Mouse (Mus musculus): ENCODE measurements around the gene Cited2.
A peak's percentile ranks its signal among the peaks of the same experiment; 100 is the strongest.

Gene Cited2

DNA sequence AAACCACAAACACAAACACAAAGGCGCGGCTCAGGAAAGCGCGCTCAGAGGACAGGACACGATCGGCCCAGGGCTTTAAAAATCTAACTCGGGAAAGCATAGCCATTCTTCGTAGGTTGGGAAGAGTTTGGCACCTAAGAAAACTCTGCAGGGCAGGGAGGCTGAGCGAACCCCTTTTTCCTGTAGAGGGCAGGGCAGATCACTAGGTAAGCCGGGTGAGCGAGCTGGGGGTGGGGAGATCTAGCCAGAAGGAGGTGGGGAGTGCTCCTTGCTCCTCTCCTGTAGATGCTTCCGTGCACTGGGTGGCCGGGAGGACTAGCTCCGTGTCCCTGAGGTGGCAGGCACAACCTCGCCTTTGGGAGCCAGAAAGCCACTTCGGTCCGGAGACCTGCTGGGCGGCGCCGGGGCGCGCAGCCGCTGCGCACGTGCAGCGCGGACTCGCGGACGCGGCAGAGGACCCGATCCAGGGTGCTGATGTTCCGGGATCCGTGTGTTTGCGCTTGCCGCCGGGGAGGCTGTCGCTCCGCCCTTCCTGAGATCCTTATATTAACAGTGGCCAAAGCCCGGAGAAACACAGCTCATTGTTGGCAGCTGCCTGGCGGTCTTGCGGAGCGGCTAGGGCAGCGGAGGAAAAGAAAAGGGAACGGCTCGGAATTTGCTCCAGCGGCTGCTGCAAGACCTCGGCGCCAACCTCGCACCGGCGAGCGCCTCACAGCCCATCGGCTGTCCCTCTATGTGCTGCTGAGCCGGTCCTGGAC, at the start of gene Cited2:
Cited2 (plus strand) TSS at position 566 of the 758 bp plus-strand sequence.
- DNase-seq (ENCODE audit: low spot score in 2 of 2): peak; percentile 99 to 100

DNA sequence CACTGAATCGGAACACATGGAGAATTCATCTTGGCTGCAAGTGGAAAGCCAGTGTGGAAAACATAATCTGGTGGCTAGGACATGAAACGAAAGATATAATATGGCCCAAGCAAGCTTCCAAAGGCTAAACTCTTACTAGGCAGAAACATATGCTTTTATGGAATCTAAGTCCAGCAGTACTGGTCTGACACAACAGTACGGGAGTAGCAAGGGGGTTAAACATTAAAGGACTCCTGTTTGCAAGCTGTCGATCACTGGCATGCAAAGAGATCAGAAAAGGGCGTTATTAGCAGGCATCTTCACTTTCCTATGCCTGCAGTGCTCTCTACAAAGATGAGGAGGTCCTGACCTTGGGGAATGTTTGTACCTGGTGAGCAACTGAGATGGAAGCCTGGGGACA, 48.6 kb upstream of the Cited2 start:
- DNase-seq (ENCODE audit: low spot score in 2 of 2): no peak

DNA sequence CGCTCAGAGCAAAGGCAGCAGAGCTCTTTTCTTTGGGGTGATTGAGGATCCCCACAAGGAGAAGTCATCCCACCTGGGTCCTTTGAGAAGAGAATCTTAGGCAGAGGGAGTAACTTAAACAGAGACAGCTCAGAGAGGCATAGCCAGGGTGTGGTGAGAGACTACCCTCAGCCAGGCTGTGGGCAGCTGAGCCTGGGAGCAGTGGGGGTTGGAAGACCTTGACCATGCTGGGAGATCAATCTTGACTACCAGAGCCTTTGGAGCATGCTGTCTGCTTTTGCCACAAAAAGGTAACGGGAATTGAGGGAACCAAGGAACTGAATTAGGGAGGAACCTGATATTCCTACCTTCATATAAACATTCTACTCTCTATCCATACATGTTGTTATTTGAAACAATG, 48.1 kb upstream of the Cited2 start:
- DNase-seq (ENCODE audit: low spot score in 2 of 2): no peak

DNA sequence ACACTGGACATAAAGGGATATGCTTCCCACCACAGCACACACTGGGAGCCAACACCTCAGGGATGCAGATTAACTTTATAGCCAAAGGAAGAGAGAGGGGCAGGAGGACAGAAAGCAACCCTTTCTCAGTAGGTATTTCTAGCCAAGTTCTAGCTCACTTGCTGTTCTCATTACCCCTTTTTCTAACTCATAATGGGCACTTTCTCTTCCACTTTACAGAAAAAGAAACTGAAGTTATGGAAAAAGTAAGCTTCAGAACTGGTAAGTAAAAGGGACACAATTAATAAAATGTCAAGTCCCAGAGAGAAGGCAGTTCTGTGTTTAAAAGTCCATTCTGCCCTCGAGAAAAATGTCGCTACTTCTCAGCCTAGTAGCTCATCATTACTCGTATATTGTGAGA, 46.6 kb upstream of the Cited2 start:
- DNase-seq (ENCODE audit: low spot score in 2 of 2): no peak

- DNase-seq (ENCODE audit: low spot score in 2 of 2): no peak
These were observed 45.7 kb upstream of the Cited2 start for GRCm38 (mm10) chr10:17677308-17677707.

- no peak for DNase-seq (ENCODE audit: low spot score in 2 of 2)
These were observed 42.3 kb upstream of the Cited2 start for GRCm38 (mm10) chr10:17680432-17681382.

DNA sequence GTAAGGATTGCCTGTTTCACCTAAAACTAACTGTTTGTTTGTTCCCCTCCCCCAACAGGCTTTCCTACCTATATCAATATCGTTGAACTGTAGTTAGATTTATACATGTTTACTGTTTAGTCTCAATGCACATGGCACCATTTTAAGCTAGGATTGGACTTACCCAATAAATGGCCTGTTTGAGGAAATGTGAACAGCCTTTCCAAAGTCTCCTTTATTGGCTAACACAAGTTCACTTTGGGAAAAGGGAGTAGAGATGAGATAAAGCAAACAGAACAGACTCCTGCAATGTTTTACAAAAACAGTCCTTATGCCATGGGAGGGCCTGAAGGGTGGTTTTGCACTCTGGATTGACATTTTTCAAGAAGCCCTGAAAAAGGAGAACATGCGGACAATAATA, 41.6 kb upstream of the Cited2 start:
- no peak for DNase-seq (ENCODE audit: low spot score in 2 of 2)

GRCm38 (mm10) chr10:17683852-17684428, 39.1 kb upstream of the Cited2 start:
- DNase-seq (ENCODE audit: low spot score in 2 of 2): no peak

DNA sequence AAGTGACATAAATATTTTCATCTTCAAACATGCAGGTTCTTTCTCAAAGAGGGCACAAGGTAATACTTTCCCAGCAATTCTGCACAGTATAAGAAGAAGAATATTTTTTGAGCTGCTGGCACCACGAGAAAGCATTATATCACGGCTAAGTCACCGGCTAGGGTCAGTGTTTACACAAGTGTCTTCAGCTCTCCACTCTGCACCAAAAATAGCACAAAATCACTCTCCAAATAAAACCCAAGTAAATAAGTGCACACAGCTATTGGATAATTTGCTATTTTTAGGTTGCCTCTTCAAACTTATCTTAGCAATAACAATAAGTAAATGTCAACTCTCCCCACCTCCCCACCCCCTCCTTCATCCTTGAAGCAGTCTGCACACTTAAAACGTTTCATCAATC, 33.2 kb upstream of the Cited2 start:
- DNase-seq (ENCODE audit: low spot score in 2 of 2): no peak

- no peak for DNase-seq (ENCODE audit: low spot score in 2 of 2)
These were observed 31.3 kb upstream of the Cited2 start for GRCm38 (mm10) chr10:17691709-17692108.

DNA sequence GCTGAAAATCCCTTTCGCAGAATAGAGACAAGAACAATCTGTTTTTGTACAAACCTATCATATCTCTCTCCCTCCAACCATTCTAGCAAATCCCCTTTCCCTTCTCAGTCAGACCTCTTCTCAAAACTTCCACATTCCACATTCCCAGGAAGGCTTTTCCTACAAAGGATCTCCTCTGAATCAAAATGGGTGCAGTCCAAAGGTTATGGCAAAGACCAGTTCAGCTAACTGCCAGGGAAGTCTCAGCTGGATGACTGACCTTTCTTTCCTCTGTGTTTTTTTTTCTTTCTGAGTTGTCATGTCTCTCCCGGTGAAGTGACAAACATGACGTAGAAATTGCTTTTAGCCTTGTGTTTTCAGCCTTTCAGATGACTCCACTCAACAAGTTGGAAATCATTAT, 27.2 kb upstream of the Cited2 start:
- no peak for DNase-seq (ENCODE audit: low spot score in 2 of 2)

- no peak for DNase-seq (ENCODE audit: low spot score in 2 of 2)
These were observed 25.4 kb upstream of the Cited2 start for GRCm38 (mm10) chr10:17697376-17698265.

DNA sequence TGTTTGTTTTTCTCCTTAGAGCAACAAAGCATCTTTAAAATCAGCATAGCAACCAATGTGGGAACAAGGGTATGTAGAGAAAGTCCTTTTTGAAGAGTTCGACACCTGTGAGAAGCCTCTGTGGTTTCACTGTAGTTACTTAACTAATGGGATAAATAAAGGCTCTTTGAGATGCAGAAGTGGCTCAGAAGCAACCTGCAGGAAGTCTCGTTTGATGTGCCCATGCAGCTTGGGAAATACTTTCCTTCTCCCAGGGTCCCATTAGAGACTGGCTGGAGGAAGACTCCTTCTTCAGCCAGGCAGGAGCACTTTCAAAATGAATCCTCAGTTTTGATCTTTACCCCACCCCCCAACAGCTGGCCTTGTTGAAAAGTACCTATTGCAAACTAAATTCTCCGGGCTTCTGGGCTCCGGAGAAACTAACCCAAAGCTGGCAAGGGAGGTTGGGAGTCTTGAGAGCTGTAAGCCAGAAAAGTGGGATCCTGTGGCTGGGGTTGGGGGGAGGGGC, 17.5 kb upstream of the Cited2 start:
- DNase-seq (ENCODE audit: low spot score in 2 of 2): no peak

DNA sequence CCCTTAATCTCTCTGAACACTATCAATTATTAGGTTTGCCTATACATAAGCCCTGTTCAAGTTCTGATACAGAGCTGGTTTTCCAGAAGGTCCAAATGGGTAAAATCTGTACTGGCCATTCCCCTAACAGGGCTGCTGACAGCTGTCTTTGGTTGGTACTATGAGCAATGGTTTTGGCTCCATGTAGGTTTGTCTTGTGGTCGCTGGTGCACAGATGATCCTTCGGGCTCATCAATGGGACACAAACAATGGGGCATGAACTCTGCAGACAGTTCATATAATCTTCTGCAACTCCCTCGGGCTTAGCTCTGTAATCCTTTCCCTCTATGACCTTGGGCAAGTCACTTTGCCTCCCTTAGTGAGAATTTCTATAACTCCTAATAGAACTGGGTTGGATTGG, 12.3 kb upstream of the Cited2 start:
- no peak for DNase-seq (ENCODE audit: low spot score in 2 of 2)

DNA sequence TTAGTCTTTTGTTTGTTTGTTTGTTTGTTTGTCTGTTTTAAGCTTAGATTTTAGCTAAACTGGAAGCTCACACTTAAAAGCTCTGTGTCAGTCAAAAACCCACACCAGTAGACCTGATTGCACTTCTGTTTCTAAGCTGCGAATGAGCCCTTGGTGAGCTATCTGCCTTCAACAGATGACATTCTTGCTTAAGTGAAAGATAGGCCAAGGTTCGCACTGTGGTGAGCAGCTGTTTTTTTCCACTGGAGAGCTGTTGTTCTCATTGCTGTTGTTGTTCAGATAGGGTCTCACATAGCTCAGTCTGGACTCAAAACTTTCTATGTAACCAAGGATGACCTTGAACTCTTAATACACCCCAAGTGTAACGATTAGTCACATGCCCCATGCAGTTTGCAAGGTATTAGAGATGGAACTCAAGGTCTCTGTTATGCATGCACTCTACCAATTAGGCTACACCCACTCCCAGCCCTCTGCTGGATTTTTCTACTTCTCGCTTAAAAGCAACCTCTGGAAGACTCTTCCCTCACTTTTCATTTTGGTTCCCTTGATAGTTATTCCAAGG, 3.9 kb upstream of the Cited2 start:
- no peak for DNase-seq (ENCODE audit: low spot score in 2 of 2)

- DNase-seq (ENCODE audit: low spot score in 2 of 2): no peak
These were observed 3.4 kb upstream of the Cited2 start for GRCm38 (mm10) chr10:17719646-17720045.

DNA sequence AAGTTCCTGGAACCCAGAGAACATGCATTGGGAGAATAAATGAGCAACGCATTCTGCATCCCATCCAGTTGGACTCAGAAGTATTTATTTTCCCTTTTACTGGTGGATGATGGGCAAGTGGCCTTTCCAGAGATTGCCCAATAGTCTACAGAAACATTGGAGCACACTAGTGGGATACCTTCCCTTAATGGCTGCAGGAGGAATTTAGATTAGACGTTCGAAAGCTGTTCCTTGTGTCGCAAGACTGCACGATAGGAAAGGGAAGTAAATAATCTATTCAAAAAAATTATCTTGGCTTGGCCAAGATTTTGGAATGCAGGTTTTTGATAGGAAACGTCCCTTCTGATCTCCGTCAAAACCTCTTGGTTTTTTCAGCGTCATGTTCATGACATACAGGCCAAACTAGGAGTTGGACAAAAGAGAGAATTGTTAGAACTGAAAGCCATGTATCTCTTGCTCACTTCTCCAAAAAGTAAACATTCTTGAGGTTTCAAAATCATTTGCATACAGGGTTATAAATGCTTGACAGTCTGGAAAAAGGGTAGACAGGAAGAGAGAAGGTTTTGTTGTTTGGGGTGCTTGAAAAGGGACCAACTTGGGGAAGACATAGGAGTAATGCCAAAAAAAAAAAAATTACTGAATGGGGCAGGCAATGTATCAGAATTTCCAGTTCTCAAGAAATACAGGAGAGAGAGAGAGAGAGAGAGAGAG, 2.0 kb upstream of the Cited2 start:
- DNase-seq (ENCODE audit: low spot score in 2 of 2): no peak

DNA sequence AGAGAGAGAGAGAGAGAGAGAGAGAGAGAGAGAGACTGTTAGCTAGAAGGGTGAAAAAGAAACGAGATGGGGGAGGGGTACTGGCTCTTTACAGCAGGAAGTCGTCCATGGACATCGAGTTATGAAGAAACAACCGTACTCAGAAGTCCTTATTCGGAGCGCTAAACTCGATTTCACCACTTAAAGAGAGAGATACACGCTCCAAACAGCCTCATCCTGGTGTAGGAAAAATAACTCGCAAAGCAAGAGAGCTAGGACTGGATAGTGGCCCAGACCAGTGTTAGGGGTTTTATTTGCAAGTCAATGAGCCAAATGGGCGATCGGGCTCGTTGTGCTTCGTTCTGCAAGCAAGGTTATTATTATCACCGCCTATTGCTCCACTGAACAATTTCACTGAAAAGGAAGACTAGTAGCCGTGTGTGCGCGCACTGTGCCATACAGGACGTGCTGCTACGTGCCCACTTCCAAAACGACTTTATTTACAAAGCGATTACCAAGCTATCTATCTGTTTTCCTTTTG, 1.4 kb upstream of the Cited2 start:
- DNase-seq (ENCODE audit: low spot score in 2 of 2): no peak

DNA sequence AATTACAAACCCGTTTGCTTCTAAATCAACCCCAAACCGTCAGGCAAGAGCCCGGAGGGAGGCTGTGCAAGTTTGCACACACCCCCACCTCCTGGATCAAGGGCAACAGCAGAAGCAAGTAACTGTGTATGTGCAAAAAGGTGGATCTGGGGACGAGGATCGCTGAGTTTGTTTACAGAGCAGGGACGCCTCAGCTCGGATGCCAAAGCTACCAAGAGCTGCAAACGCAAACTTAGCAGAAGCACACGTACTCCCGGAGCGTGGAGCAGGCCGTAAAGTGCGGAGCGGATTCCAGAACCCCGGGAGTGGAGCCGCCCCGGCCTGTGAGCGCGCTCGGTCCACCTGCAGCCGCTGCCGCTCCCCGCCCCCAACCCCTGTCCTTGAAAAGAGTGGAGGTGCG, 860 bp upstream of the Cited2 start:
- DNase-seq (ENCODE audit: low spot score in 2 of 2): peak; percentile 95 to 97

DNA sequence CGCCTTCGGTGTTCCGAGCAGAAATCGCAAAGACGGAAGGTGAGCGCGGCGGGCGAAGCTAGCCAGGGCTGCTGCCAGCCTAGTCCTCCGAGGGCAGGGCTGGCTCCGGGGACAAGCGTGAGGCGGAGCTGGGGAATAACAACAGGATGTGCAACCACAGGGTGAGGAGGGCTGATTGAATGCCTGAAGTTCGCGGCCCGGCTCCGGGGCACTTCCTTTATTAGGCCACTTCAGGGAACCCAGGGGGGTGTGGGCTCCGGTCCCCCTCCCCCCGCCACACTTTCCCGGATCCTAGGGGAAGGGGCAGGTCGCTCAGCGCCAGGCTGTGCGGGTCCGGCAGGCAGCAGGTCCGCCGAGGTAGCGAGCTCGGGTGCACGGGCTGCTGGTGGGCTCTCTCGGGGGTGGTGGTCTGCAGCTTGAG, 413 bp downstream of the Cited2 start:
- DNase-seq (ENCODE audit: low spot score in 2 of 2): no peak

All from frontal cortex, postnatal 36 days (tissue).